Mouse (Mus musculus): ENCODE results near the gene Col5a3. TPM values are rescaled to one million over a fixed set of nuclear protein-coding genes. Genes with fewer than 3 reads are reported as not detected.
"Not testable (repeated sequence)": the region's sequence is repeated elsewhere in the genome, so short reads cannot be mapped to it uniquely, and the experiment has no call there.

Gene Col5a3
- polyA plus RNA-seq, 1 experiment from 2014 or later: 0.22 TPM

- no peaks in the 10 kb centered on the region for H3K9me3 ChIP-seq (ENCODE audit: low read depth, low read length)
- H3K27me3 ChIP-seq (ENCODE audit: insufficient read depth, low read length): no peaks in the 10 kb centered on the region
- no peak overlapping the region for H3K9ac ChIP-seq
- H3K4me1 ChIP-seq (ENCODE audit: insufficient read depth): no peaks in the 10 kb centered on the region
- H3K27ac ChIP-seq (ENCODE audit: low read depth): no peak overlapping the region
- no peak overlapping the region for H3K4me3 ChIP-seq (ENCODE audit: low read depth, low read length)
- 41% methylated on average over 4 of the region's 4 CpGs for WGBS
- no peaks in the 10 kb centered on the region for H3K36me3 ChIP-seq (ENCODE audit: insufficient read depth)
- DNase-seq (no peak), ATAC-seq (ENCODE audit: insufficient read depth) (no peak)
- no peak for TF ChIP-seq CTCF (IDR thresholded peaks at IDR 0.05; ENCODE audit: low read depth)
- H3K4me2 ChIP-seq: no peak overlapping the region
Observed at GRCm38 (mm10) chr9:20842211-20842610, 27.3 kb upstream of the Col5a3 start.

DNA sequence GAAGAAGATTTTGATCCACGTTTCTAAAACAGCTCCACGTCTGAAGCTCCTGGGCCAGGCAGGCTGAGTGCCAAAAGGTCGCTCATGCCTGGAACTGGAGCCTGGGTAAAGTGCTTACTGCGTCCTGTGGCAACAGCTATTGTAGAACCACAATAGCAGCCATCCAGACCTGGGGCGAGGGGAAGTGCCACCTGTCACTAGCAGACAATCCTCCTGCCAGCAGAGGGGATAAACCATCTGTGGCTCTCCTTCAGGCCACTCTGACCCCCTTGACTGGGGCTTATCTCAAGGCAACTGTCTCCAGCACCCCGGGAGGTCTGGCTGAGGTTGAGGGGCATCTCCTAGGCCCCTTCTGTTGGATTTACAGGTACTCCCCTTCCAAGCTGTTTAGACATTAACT lies 24.1 kb upstream of the Col5a3 start:
- no peaks in the 10 kb centered on the region for H3K27me3 ChIP-seq (ENCODE audit: insufficient read depth, low read length)
- no peak overlapping the region for H3K27ac ChIP-seq (ENCODE audit: low read depth)
- WGBS: 45% methylated on average over 6 of the region's 6 CpGs
- no peak overlapping the region for H3K4me2 ChIP-seq
- H3K4me3 ChIP-seq (ENCODE audit: low read depth, low read length): no peak overlapping the region
- no peaks in the 10 kb centered on the region for H3K4me1 ChIP-seq (ENCODE audit: insufficient read depth)
- ATAC-seq (ENCODE audit: insufficient read depth): no peak
- H3K9ac ChIP-seq: no peak overlapping the region
- TF ChIP-seq CTCF (IDR thresholded peaks at IDR 0.05; ENCODE audit: low read depth): no peak
- no peaks in the 10 kb centered on the region for H3K9me3 ChIP-seq (ENCODE audit: low read depth, low read length)
- no peaks in the 10 kb centered on the region for H3K36me3 ChIP-seq (ENCODE audit: insufficient read depth)
- DNase-seq: no peak

GRCm38 (mm10) chr9:20837184-20837947 lies 22.5 kb upstream of the Col5a3 start:
- H3K9ac ChIP-seq: no peak overlapping the region
- WGBS: 72% methylated on average over 9 of the region's 9 CpGs
- no peaks in the 10 kb centered on the region for H3K9me3 ChIP-seq (ENCODE audit: low read depth, low read length)
- no peak overlapping the region for H3K4me3 ChIP-seq (ENCODE audit: low read depth, low read length)
- no peaks in the 10 kb centered on the region for H3K27me3 ChIP-seq (ENCODE audit: insufficient read depth, low read length)
- no peak for ATAC-seq (ENCODE audit: insufficient read depth)
- H3K4me1 ChIP-seq (ENCODE audit: insufficient read depth): no peaks in the 10 kb centered on the region
- H3K36me3 ChIP-seq (ENCODE audit: insufficient read depth): no peaks in the 10 kb centered on the region
- H3K4me2 ChIP-seq: no peak overlapping the region
- no peak overlapping the region for H3K27ac ChIP-seq (ENCODE audit: low read depth)
- DNase-seq: no peak
- TF ChIP-seq CTCF (IDR thresholded peaks at IDR 0.05; ENCODE audit: low read depth): no peak

- not testable (repeated sequence) for H3K36me3 ChIP-seq (ENCODE audit: insufficient read depth); H3K9ac ChIP-seq; H3K27me3 ChIP-seq (ENCODE audit: insufficient read depth, low read length); DNase-seq; H3K27ac ChIP-seq (ENCODE audit: low read depth); H3K9me3 ChIP-seq (ENCODE audit: low read depth, low read length); ATAC-seq (ENCODE audit: insufficient read depth); H3K4me1 ChIP-seq (ENCODE audit: insufficient read depth); H3K4me3 ChIP-seq (ENCODE audit: low read depth, low read length); H3K4me2 ChIP-seq
- WGBS: 84% methylated on average over 11 of the region's 11 CpGs
Observed at GRCm38 (mm10) chr9:20835431-20835954, 20.6 kb upstream of the Col5a3 start.

DNA sequence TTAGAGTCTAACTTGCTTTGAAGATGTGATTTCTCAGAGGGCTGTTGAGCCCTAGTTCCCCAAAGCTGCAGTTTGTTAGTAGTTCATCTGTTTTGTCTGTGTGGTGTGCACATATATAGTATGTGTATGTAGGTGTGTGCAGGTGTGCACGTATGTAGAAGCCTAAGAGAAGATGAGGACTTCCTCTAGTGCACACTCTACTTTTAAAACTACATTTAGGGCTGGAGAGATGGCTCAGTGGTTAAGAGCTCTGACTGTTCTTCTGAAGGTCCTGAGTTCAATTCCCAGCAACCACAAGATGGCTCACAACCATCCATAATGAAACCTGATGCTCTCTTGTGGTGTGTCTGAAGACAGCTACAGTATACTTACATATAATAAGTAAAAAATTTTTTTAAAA lies 20.0 kb upstream of the Col5a3 start:
- Histone ChIP-seq H3K4me2 (no peak overlapping the region), H3K4me1 (ENCODE audit: insufficient read depth) (no peaks in the 10 kb centered on the region), H3K4me3 (ENCODE audit: low read depth, low read length) (no peak overlapping the region), H3K36me3 (ENCODE audit: insufficient read depth) (no peaks in the 10 kb centered on the region), H3K9me3 (ENCODE audit: low read depth, low read length) (no peaks in the 10 kb centered on the region), H3K27ac (ENCODE audit: low read depth) (no peak overlapping the region), H3K9ac (no peak overlapping the region), H3K27me3 (ENCODE audit: insufficient read depth, low read length) (no peaks in the 10 kb centered on the region)
- no peak for TF ChIP-seq CTCF (IDR thresholded peaks at IDR 0.05; ENCODE audit: low read depth)
- DNase-seq (no peak), ATAC-seq (ENCODE audit: insufficient read depth) (no peak)
- WGBS: 75% methylated on average over 1 of the region's 1 CpGs

DNA sequence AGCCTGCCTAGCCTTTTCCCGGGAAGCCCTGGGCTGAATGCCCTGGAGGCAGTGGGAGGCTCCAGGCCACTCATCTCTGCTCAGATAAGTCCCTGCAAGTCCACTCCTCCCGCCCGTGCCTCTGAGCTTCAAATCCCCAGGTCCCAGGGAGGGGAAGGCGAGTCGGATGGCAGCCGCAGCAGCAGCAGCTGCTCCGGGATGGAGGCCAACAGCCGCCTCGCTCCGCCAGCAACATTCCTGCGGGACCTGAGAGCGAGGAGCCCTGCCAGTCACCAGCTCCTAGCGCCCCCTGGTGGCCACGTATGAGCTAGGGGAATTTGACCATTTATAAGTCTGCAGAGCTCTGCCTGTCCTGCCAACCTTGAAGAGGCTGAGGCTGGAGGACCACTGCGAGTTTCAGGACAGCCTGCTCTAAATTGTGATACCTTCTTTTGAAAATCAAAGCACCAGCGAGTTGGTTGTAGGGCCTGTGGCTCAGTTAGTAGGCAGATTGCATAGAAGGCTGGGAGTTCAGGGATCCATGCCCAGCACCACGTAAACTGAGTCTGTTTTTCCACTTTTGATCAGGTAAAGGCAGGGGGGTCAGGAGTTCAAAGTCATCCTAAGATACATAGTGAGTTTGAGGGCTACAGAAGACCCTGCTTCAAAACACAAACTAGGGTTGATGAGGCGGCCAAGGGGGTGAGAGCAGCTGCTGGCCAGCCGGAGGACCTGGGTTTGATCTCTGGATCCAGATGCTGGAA lies 16.2 kb upstream of the Col5a3 start:
- Histone ChIP-seq H3K36me3 (ENCODE audit: insufficient read depth) (no peaks in the 10 kb centered on the region), H3K9me3 (ENCODE audit: low read depth, low read length) (no peaks in the 10 kb centered on the region), H3K9ac (no peak overlapping the region), H3K27me3 (ENCODE audit: insufficient read depth, low read length) (no peaks in the 10 kb centered on the region), H3K4me3 (ENCODE audit: low read depth, low read length) (no peak overlapping the region), H3K4me2 (no peak overlapping the region), H3K4me1 (ENCODE audit: insufficient read depth) (no peaks in the 10 kb centered on the region), H3K27ac (ENCODE audit: low read depth) (no peak overlapping the region)
- peak; percentile 99 for TF ChIP-seq CTCF (IDR thresholded peaks at IDR 0.05; ENCODE audit: low read depth)
- DNase-seq (peak; percentile 98), ATAC-seq (ENCODE audit: insufficient read depth) (peak; percentile 96)
- 16% methylated on average over 19 of the region's 19 CpGs for WGBS

GRCm38 (mm10) chr9:20828127-20828526 lies 13.3 kb upstream of the Col5a3 start:
- 89% methylated on average over 1 of the region's 1 CpGs for WGBS
- Histone ChIP-seq H3K4me1 (ENCODE audit: insufficient read depth) (no peaks in the 10 kb centered on the region), H3K27me3 (ENCODE audit: insufficient read depth, low read length) (no peaks in the 10 kb centered on the region), H3K9ac (no peak overlapping the region), H3K9me3 (ENCODE audit: low read depth, low read length) (no peaks in the 10 kb centered on the region), H3K4me2 (no peak overlapping the region), H3K36me3 (ENCODE audit: insufficient read depth) (no peaks in the 10 kb centered on the region), H3K27ac (ENCODE audit: low read depth) (no peak overlapping the region), H3K4me3 (ENCODE audit: low read depth, low read length) (no peak overlapping the region)
- no peak for TF ChIP-seq CTCF (IDR thresholded peaks at IDR 0.05; ENCODE audit: low read depth)
- DNase-seq (no peak), ATAC-seq (ENCODE audit: insufficient read depth) (no peak)

All from lung, embryonic 14.5 days (tissue).